Mouse (Mus musculus) kidney, adult 2 months (tissue): ENCODE data around the gene Il27. TPM values are rescaled to one million over a fixed set of nuclear protein-coding genes. Genes with fewer than 3 reads are reported as not detected.

Source experiments
- DNase-seq: peaks from one replicate; pipeline ENCODE4 v3.0.0; 2021
- H3K27ac ChIP-seq: fragments of 200-500 bp; 2 replicates; pipeline ENCODE4 v1.5.1; 2012; ENCODE audit warnings: low read depth, low read length, control low read depth, inconsistent platforms; ENCODE audit not compliant: insufficient read depth
- H3K27me3 ChIP-seq: fragments of 200-500 bp; replicated peaks from 2 replicates; pipeline ENCODE4 v1.6.1; 2012; ENCODE audit warnings: mild to moderate bottlenecking, moderate library complexity, low read length, inconsistent platforms; ENCODE audit not compliant: control insufficient read depth, insufficient read depth
- H3K36me3 ChIP-seq: fragments of 200-500 bp; 2 replicates; pipeline ENCODE4 v1.6.1; 2012; ENCODE audit warnings: mild to moderate bottlenecking, moderate library complexity, low read length, inconsistent platforms; ENCODE audit not compliant: control insufficient read depth, insufficient read depth
- H3K4me1 ChIP-seq: fragments of 200-500 bp; 2 replicates; pipeline ENCODE4 v1.6.1; 2011; ENCODE audit warnings: low read length; ENCODE audit not compliant: control insufficient read depth, insufficient read depth
- H3K4me3 ChIP-seq: fragments of 200-500 bp; 2 replicates; pipeline ENCODE4 v1.5.1; 2011; ENCODE audit warnings: mild to moderate bottlenecking, low read depth, low read length, control low read depth; ENCODE audit not compliant: insufficient read depth
- CTCF ChIP-seq: fragments of 200-500 bp; conservative IDR thresholded peaks from 2 replicates; pipeline ENCODE4 v1.5.1; 2011; ENCODE audit warnings: low read depth, mild to moderate bottlenecking, control low read depth, low read length, moderate library complexity, mixed read lengths; ENCODE audit not compliant: insufficient read depth, insufficient read length
- POLR2A ChIP-seq: fragments of 200-500 bp; IDR thresholded peaks from one replicate; pipeline ENCODE4 v1.6.1; 2011; ENCODE audit warnings: low read depth, low read length, control low read depth
- WGBS: fragments of 180-500 bp; shearing (Covaris S2); methylation state at CpG from one replicate; pipeline ENCODE4 v1.1.7; 2018; 5-methylcytosine and 5-hydroxymethylcytosine counted together
- polyA plus RNA-seq: library from polyadenylated mRNA; depleted of rRNA; stranded (reverse); fragments of >200 nt; gene quantifications from 2 replicates; pipeline ENCODE4 v1.2.3, GENCODE M21; 2012

Gene Il27
- polyA plus RNA-seq, 1 experiment: 0.13 TPM

GRCm38 (mm10) chr7:126602650-126603049 is 7.9 kb upstream of the Il27 start:
- 88% methylated on average over 3 of the region's 3 CpGs for whole genome bisulfite sequencing
- no peak for DNase-seq
- Histone ChIP-seq H3K36me3 (no peaks in the 10 kb centered on the region), H3K27ac (no peak overlapping the region), H3K27me3 (no peaks in the 10 kb centered on the region), H3K4me3 (no peak overlapping the region), H3K4me1 (no peaks in the 10 kb centered on the region)
- TF ChIP-seq CTCF: no peak
- no peak for TF ChIP-seq POLR2A

- no peaks in the 10 kb centered on the region for H3K4me1 ChIP-seq
- TF ChIP-seq CTCF: no peak
- H3K4me3 ChIP-seq: no peak overlapping the region
- no peaks in the 10 kb centered on the region for H3K27me3 ChIP-seq
- H3K36me3 ChIP-seq: no peaks in the 10 kb centered on the region
- no peak for DNase-seq
- H3K27ac ChIP-seq: no peak overlapping the region
- 32% methylated on average over 5 of the region's 5 CpGs for WGBS
Observed at GRCm38 (mm10) chr7:126601896-126602295, 7.2 kb upstream of the Il27 start.

DNA sequence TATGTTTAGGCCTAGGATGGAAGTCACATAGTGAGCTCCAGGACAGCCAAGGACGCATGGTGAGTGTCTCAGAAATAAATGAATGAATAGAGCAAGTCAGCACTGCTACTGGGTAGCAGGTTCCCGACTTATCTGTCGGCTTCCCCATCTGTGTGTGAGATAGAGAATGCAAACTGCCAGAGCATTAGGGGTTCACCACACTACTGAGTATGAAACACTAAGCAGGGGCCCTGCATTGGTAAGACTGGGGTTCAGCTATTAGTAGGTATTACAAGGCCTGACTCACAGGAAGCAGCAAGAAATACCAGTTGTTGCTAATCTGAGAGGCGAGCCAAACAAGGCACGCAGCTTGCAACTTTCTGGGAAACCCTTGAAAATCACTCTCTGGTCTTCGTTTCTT is 4.2 kb upstream of the Il27 start:
- no peak overlapping the region for H3K4me3 ChIP-seq
- 85% methylated on average over 6 of the region's 6 CpGs for WGBS
- H3K36me3 ChIP-seq: no peaks in the 10 kb centered on the region
- TF ChIP-seq POLR2A: no peak
- no peak for TF ChIP-seq CTCF
- no peak overlapping the region for H3K27ac ChIP-seq
- H3K4me1 ChIP-seq: no peaks in the 10 kb centered on the region
- no peaks in the 10 kb centered on the region for H3K27me3 ChIP-seq
- no peak for DNase-seq

GRCm38 (mm10) chr7:126596414-126596813 is 1.7 kb upstream of the Il27 start:
- H3K36me3 ChIP-seq: no peaks in the 10 kb centered on the region
- no peak overlapping the region for H3K4me3 ChIP-seq
- DNase-seq: no peak
- H3K4me1 ChIP-seq: no peaks in the 10 kb centered on the region
- no peaks in the 10 kb centered on the region for H3K27me3 ChIP-seq
- no peak for TF ChIP-seq CTCF
- 71% methylated on average over 6 of the region's 6 CpGs for WGBS
- no peak overlapping the region for H3K27ac ChIP-seq

GRCm38 (mm10) chr7:126595890-126596289 is 1.1 kb upstream of the Il27 start:
- no peak overlapping the region for H3K4me3 ChIP-seq
- H3K36me3 ChIP-seq: no peaks in the 10 kb centered on the region
- no peaks in the 10 kb centered on the region for H3K27me3 ChIP-seq
- H3K27ac ChIP-seq: no peak overlapping the region
- TF ChIP-seq CTCF (no peak), POLR2A (no peak)
- DNase-seq: no peak
- no peaks in the 10 kb centered on the region for H3K4me1 ChIP-seq
- 74% methylated on average over 5 of the region's 5 CpGs for WGBS

- Histone ChIP-seq H3K27ac (no peak overlapping the region), H3K36me3 (no peaks in the 10 kb centered on the region), H3K27me3 (no peaks in the 10 kb centered on the region), H3K4me1 (no peaks in the 10 kb centered on the region), H3K4me3 (no peak overlapping the region)
- WGBS: 31% methylated on average over 16 of the region's 16 CpGs
- DNase-seq: peak; percentile 33
- no peak for TF ChIP-seq POLR2A
- peak; percentile 50 for TF ChIP-seq CTCF
Observed at GRCm38 (mm10) chr7:126587779-126588178, 7.0 kb downstream of the Il27 start.

DNA sequence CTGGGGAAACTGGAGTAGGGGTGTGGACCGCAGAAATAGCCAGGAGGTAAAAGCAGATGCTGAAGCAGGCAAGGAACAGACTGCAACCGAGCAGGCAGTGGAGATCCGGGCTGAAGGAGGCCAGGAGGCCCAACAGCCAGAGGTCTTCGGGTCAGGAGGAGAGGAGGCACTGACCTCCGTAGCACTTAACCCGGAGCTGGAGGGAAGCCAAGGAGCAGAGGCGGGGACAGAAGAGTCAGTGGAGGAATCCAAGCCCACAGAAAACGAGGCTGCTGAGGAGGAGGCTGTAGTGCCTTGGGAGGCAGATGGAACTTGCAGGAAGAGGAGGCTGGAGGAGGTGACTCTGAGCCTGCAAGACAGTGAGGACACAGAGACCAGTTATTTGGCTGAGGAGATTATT is 7.9 kb downstream of the Il27 start:
- WGBS: 21% methylated on average over 8 of the region's 8 CpGs
- Histone ChIP-seq H3K4me3 (no peak overlapping the region), H3K4me1 (no peaks in the 10 kb centered on the region), H3K27ac (no peak overlapping the region), H3K36me3 (no peaks in the 10 kb centered on the region), H3K27me3 (no peaks in the 10 kb centered on the region)
- TF ChIP-seq CTCF: no peak
- no peak for TF ChIP-seq POLR2A
- DNase-seq: peak; percentile 83

DNA sequence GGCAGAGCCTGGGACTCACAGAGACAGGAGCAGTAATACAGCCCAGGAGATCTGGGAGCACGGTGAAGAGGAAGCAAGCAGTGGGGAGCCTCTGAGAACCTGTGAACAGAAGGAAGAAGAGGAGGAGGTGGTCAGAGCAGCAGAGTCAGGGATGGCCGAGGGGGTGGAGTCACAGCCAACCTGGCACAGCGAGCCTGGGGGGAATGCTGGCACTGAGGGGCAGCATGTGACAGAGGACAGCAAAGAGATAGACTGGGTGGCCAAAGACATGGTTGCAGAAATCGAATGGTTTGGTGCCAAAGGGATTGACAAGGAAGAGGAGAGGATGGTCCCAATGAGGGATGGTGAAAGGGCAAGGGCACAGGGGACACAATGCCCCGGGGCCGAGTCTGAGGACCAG is 9.0 kb downstream of the Il27 start, which contains the start of gene Cln3:
Gene Cln3 (minus strand): TSS at position 101 of the 400 bp plus-strand sequence.
- 84% methylated on average over 6 of the region's 6 CpGs for WGBS
- TF ChIP-seq CTCF (no peak), POLR2A (no peak)
- no peak within 1 kb of the TSS for H3K4me3 ChIP-seq
- DNase-seq: no peak
- H3K36me3 ChIP-seq: no peaks in the 10 kb centered on the region
- no peaks in the 10 kb centered on the region for H3K27me3 ChIP-seq
- no peak within 1 kb of the TSS for H3K27ac ChIP-seq
- no peaks in the 10 kb centered on the region for H3K4me1 ChIP-seq
